Mouse (Mus musculus): ENCODE measurements around the gene Gm20695. TPM values are rescaled to one million over a fixed set of nuclear protein-coding genes. Genes with fewer than 3 reads are reported as not detected.
A peak's percentile ranks its signal among the peaks of the same experiment; 100 is the strongest.

Gene Gm20695
- polyA plus RNA-seq, 1 experiment from 2014 or later: 2.7 TPM

DNA sequence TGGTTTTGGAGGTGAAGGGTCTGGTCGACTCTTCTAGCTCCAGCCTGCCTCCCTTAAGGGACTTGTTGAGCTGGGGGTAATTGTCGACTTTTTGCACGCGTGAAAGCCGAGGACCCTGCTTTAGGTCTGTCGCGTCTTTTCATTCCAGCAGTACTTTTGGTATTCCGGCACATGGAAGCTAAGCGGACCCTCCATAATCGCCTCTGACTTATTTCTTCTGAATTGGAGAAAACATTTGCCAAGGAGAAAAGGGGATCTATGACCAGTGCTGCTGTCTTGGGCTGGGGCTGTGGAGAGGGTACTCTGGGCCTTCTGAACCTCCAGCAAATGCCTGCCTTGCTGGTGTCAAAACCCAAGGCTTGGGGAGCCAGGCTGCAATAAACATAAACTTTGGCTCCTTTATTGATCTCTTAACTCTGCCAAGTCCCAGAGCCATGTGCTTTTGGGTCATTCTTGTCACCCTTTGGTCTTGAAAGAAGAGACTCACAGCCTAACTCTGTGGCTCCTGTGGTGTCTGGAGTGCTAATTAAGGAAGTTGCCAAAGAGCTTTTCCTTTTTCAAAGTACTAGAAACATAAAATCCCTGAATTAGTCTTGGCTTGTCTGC lies 720 bp downstream of the Gm20695 start:
- peak overlapping the region; percentile 92 for H3K4me3 ChIP-seq (ENCODE audit: low read depth, low read length)
- H3K4me2 ChIP-seq (ENCODE audit: low read length): peak overlapping the region; percentile 73
- 3% methylated on average over 10 of the region's 10 CpGs for WGBS
- peak overlapping the region; percentile 97 for H3K27ac ChIP-seq (ENCODE audit: low read length)
- peak overlapping the region; percentile 93 for H3K9ac ChIP-seq (ENCODE audit: low read depth, low read length)
- no peaks in the 10 kb centered on the region for H3K36me3 ChIP-seq (ENCODE audit: control insufficient read depth, insufficient read depth, low read length)
- H3K4me1 ChIP-seq (ENCODE audit: control insufficient read depth, insufficient read depth, low read length): peaks cover 33% of the 10 kb centered on the region
- ATAC-seq: 0 out of 2 replicates have a peak, but pooled peaks have one; percentile 2
- no peaks in the 10 kb centered on the region for H3K27me3 ChIP-seq (ENCODE audit: control insufficient read depth, insufficient read depth, low read depth, low read length)
- no peaks in the 10 kb centered on the region for H3K9me3 ChIP-seq (replicated peaks; ENCODE audit: control insufficient read depth, low read length, poor library complexity, severe bottlenecking)

DNA sequence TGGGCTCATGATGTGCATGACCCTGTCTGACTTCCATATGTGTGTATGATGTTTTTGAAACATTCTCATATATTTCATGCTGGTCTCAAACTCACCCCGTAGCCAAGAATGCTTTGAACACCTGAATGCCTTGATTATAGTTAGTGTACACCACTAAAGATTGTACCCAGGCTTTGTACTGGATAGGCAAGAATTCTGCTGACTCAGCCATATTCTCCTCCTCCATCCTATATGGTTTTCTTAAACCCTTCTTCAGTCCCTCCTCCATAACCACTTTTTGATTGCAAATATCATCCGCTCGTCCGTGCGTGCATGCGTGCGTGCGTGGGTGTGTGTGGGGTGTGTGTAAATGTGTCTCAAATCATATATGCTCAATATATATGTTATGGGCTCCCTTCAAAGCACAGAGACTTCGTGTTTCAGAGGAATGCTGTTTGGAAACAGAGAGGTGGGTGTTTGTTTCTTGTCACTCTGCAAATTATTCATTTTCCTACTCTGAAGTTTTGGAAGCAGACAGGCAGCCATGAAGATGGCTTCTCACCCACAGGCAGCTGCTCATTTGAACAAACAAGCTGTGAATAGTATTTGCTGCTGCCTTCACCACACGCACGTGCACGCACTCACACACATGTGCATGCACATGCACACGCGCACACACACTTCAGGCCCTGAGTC lies 7.3 kb downstream of the Gm20695 start:
- Histone ChIP-seq H3K4me2 (ENCODE audit: low read length) (no peak overlapping the region), H3K36me3 (ENCODE audit: control insufficient read depth, insufficient read depth, low read length) (0 out of 2 replicates have a peak, but pooled peaks cover 2% of the 10 kb centered on the region), H3K4me1 (ENCODE audit: control insufficient read depth, insufficient read depth, low read length) (no peaks in the 10 kb centered on the region), H3K9ac (ENCODE audit: low read depth, low read length) (no peak overlapping the region), H3K9me3 (replicated peaks; ENCODE audit: control insufficient read depth, low read length, poor library complexity, severe bottlenecking) (no peaks in the 10 kb centered on the region), H3K27ac (ENCODE audit: low read length) (no peak overlapping the region), H3K4me3 (ENCODE audit: low read depth, low read length) (no peak overlapping the region), H3K27me3 (ENCODE audit: control insufficient read depth, insufficient read depth, low read depth, low read length) (no peaks in the 10 kb centered on the region)
- no peak for ATAC-seq
- WGBS: 94% methylated on average over 14 of the region's 14 CpGs

DNA sequence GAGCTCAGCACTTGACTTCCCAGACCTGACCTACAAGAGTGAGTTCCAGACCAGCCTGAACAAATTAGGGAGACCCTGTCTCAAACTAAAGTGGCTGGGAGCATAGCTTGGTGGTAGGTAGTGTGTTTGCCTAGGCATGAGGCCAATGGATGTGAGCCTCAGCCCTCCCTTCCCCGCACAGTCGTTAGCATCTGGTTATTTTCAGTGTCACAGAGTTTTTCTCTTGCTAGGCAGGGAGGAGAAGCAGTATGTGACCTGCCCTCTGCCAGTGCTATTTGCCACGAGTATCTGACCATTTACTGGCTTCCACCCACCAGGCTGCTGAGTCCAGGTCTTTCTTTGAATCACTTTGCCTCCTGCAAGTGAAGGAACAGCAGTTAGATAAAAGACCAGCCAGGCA lies 9.3 kb downstream of the Gm20695 start:
- Histone ChIP-seq H3K4me2 (ENCODE audit: low read length) (no peak overlapping the region), H3K9me3 (replicated peaks; ENCODE audit: control insufficient read depth, low read length, poor library complexity, severe bottlenecking) (no peaks in the 10 kb centered on the region), H3K27me3 (ENCODE audit: control insufficient read depth, insufficient read depth, low read depth, low read length) (no peaks in the 10 kb centered on the region), H3K27ac (ENCODE audit: low read length) (no peak overlapping the region), H3K9ac (ENCODE audit: low read depth, low read length) (no peak overlapping the region), H3K36me3 (ENCODE audit: control insufficient read depth, insufficient read depth, low read length) (peaks cover 10% of the 10 kb centered on the region), H3K4me3 (ENCODE audit: low read depth, low read length) (no peak overlapping the region), H3K4me1 (ENCODE audit: control insufficient read depth, insufficient read depth, low read length) (no peaks in the 10 kb centered on the region)
- no peak for ATAC-seq
- 86% methylated on average over 3 of the region's 3 CpGs for WGBS

DNA sequence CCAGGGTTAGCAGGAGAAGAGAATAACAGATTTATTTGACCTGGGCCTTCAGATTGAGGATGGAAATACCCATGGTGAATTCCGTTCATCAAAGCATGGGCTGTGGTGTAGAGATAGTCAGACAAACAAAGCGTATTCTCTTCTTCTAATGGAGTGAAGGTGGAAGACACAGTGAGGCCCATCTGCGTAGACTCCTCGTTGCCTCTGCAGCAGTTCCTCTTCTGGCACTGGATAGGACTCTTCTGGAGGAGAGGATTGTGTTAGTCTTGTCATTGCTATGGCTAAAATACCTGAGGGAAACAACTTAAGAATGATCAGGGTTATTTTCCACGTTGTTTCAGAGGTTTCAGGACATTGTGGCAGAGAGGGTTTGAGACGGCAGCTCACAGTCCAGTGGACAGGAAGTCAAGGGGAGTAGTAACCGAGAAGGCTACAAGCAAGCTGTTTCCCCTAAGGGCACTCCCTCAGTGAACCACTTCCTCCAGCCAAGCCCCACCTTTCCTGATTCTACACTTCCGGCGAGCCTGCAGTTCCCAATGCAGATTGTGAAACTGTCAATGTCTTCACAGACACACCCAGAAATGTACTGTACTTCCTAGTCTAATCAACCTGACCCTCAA lies 10.8 kb downstream of the Gm20695 start:
- peaks cover 20% of the 10 kb centered on the region for H3K36me3 ChIP-seq (ENCODE audit: control insufficient read depth, insufficient read depth, low read length)
- no peak overlapping the region for H3K4me2 ChIP-seq (ENCODE audit: low read length)
- no peak overlapping the region for H3K27ac ChIP-seq (ENCODE audit: low read length)
- no peak overlapping the region for H3K4me3 ChIP-seq (ENCODE audit: low read depth, low read length)
- no peak for ATAC-seq
- no peaks in the 10 kb centered on the region for H3K27me3 ChIP-seq (ENCODE audit: control insufficient read depth, insufficient read depth, low read depth, low read length)
- H3K4me1 ChIP-seq (ENCODE audit: control insufficient read depth, insufficient read depth, low read length): no peaks in the 10 kb centered on the region
- H3K9me3 ChIP-seq (replicated peaks; ENCODE audit: control insufficient read depth, low read length, poor library complexity, severe bottlenecking): no peaks in the 10 kb centered on the region
- 83% methylated on average over 9 of the region's 9 CpGs for WGBS
- no peak overlapping the region for H3K9ac ChIP-seq (ENCODE audit: low read depth, low read length)

DNA sequence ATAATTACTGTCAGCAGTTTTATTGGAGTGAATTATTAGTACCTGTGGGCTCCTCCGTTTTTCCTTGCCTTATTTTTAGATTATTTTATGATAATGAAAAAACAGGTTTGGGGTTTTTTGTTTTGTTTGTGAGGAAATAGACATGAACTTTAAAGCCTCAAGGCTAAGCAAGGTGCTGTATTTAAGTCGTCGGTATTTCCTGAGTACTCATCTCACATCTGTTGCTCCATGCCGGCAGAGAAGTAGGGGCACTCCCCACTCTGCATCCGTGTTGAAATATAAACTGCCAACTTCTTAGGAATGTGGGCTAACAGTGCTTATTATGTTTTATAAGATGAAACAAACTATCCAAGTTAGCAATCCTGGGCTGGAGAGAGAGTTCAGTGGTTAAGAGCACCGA lies 11.6 kb downstream of the Gm20695 start:
- no peak overlapping the region for H3K4me3 ChIP-seq (ENCODE audit: low read depth, low read length)
- no peak overlapping the region for H3K9ac ChIP-seq (ENCODE audit: low read depth, low read length)
- peaks cover 26% of the 10 kb centered on the region for H3K36me3 ChIP-seq (ENCODE audit: control insufficient read depth, insufficient read depth, low read length)
- H3K4me2 ChIP-seq (ENCODE audit: low read length): no peak overlapping the region
- H3K27ac ChIP-seq (ENCODE audit: low read length): no peak overlapping the region
- H3K4me1 ChIP-seq (ENCODE audit: control insufficient read depth, insufficient read depth, low read length): no peaks in the 10 kb centered on the region
- 86% methylated on average over 6 of the region's 6 CpGs for WGBS
- ATAC-seq: no peak
- no peaks in the 10 kb centered on the region for H3K27me3 ChIP-seq (ENCODE audit: control insufficient read depth, insufficient read depth, low read depth, low read length)
- no peaks in the 10 kb centered on the region for H3K9me3 ChIP-seq (replicated peaks; ENCODE audit: control insufficient read depth, low read length, poor library complexity, severe bottlenecking)

DNA sequence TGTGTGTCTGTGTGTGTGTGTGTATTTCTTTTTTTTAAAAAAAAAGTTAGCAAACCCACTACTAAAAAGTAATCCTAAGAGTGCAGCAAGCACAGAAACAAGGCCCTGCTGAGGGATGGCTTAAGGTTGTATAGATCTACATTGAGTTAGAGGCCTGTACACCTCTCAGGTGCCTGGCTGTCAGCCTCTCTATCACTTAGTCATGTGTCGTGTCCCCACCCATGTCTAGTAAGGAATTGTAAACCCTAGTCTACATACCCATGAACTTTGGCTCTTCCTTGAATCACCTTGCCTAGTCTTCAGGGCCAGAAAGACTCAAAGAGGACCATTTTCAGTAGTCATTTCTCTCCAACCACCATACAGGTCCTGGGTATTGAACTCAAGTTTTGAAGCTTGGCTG lies 12.1 kb downstream of the Gm20695 start:
- H3K9me3 ChIP-seq (replicated peaks; ENCODE audit: control insufficient read depth, low read length, poor library complexity, severe bottlenecking): no peaks in the 10 kb centered on the region
- H3K4me3 ChIP-seq (ENCODE audit: low read depth, low read length): no peak overlapping the region
- peaks cover 29% of the 10 kb centered on the region for H3K36me3 ChIP-seq (ENCODE audit: control insufficient read depth, insufficient read depth, low read length)
- WGBS: 100% methylated on average over 1 of the region's 1 CpGs
- H3K9ac ChIP-seq (ENCODE audit: low read depth, low read length): no peak overlapping the region
- no peak for ATAC-seq
- no peaks in the 10 kb centered on the region for H3K27me3 ChIP-seq (ENCODE audit: control insufficient read depth, insufficient read depth, low read depth, low read length)
- H3K4me1 ChIP-seq (ENCODE audit: control insufficient read depth, insufficient read depth, low read length): no peaks in the 10 kb centered on the region
- no peak overlapping the region for H3K27ac ChIP-seq (ENCODE audit: low read length)
- H3K4me2 ChIP-seq (ENCODE audit: low read length): no peak overlapping the region

DNA sequence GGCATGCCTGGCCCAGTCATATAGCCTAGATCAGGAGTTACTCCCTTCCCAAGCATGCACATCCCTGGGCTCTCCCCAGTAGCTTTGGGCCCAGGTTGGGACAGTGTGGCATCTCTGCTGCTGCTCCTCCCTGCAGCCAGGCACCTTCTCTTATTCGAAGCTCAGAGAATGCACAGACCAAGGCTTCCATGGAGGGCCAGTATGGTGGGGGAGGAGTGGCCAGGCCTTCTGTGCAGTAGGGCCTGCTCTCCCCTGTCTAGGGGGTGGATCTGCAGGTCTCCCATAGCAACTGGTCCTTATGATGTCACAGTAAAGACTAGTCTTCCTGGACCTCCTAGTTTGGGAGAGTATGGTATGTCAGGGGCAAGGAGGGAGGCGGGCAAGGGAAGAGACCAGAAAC lies 23.0 kb downstream of the Gm20695 start:
- H3K4me2 ChIP-seq (ENCODE audit: low read length): no peak overlapping the region; the same call in 1 of the 2 replicates
- no peaks in the 10 kb centered on the region for H3K9me3 ChIP-seq (replicated peaks; ENCODE audit: control insufficient read depth, low read length, poor library complexity, severe bottlenecking)
- no peaks in the 10 kb centered on the region for H3K27me3 ChIP-seq (ENCODE audit: control insufficient read depth, insufficient read depth, low read depth, low read length)
- no peak overlapping the region for H3K4me3 ChIP-seq (ENCODE audit: low read depth, low read length)
- WGBS: 76% methylated on average over 2 of the region's 2 CpGs
- 0 out of 2 replicates have a peak, but pooled peaks have one; percentile 3 for ATAC-seq
- H3K27ac ChIP-seq (ENCODE audit: low read length): no peak overlapping the region
- peaks cover 16% of the 10 kb centered on the region for H3K36me3 ChIP-seq (ENCODE audit: control insufficient read depth, insufficient read depth, low read length)
- peaks cover 16% of the 10 kb centered on the region for H3K4me1 ChIP-seq (ENCODE audit: control insufficient read depth, insufficient read depth, low read length)
- no peak overlapping the region for H3K9ac ChIP-seq (ENCODE audit: low read depth, low read length)

DNA sequence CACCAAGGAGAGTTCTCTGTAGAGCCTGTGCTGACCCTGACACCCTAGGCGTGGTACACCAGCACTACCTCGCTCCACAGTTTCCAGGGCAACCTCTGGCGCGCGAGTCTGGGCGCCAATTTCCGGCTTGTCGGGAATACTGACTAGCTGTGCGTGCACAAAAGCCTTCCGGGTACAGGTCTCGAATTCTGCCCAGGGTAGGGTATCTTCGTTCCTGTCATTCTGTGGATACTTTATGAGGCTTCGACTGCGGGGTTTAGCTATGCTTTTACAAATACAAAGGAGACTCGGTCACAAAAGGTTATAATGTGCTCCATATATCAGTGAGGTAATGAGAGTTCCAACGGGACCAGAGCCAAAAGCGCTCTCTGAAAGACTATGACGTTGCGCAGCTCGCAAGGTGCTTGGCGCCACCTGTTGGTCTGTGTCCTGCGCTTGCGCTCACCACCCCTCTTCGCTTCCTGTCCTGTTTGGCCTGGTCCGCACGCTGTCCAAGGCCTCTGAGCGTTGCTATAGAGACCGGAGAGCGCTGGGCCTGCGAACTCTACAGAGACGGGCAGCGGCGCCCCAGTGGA lies 24.2 kb downstream of the Gm20695 start, which contains the start of the genes 1700037C18Rik and Cluap1:
TSS of gene 1700037C18Rik (minus strand) at position 153 of the 575 bp plus-strand sequence.
TSS of gene Cluap1 (plus strand) at position 265 of the 575 bp plus-strand sequence.
- H3K27ac ChIP-seq (ENCODE audit: low read length): peak within 1 kb of the TSS; percentile 77
- no peaks in the 10 kb centered on the region for H3K9me3 ChIP-seq (replicated peaks; ENCODE audit: control insufficient read depth, low read length, poor library complexity, severe bottlenecking)
- 0% methylated on average over 33 of the region's 33 CpGs for WGBS
- peaks cover 20% of the 10 kb centered on the region for H3K36me3 ChIP-seq (ENCODE audit: control insufficient read depth, insufficient read depth, low read length)
- ATAC-seq: peak; percentile 97
- H3K4me2 ChIP-seq (ENCODE audit: low read length): peak within 1 kb of the TSS; percentile 67
- H3K4me3 ChIP-seq (ENCODE audit: low read depth, low read length): peak within 1 kb of the TSS; percentile 78
- peaks cover 16% of the 10 kb centered on the region for H3K4me1 ChIP-seq (ENCODE audit: control insufficient read depth, insufficient read depth, low read length)
- H3K9ac ChIP-seq (ENCODE audit: low read depth, low read length): peak within 1 kb of the TSS; percentile 80
- no peaks in the 10 kb centered on the region for H3K27me3 ChIP-seq (ENCODE audit: control insufficient read depth, insufficient read depth, low read depth, low read length)
